Mouse (Mus musculus) stomach, embryonic 16.5 days (tissue): Measurements from ENCODE around the gene Fam186b. TPM values are rescaled to one million over a fixed set of nuclear protein-coding genes. Genes with fewer than 3 reads are reported as not detected.
A peak's percentile ranks its signal among the peaks of the same experiment; 100 is the strongest.
"Not testable (repeated sequence)": the region's sequence is repeated elsewhere in the genome, so short reads cannot be mapped to it uniquely, and the experiment has no call there.

ENCODE experiments used
- ATAC-seq: fragments of 200-750 bp; cut with Nextera tagmentation; 2 replicates; pipeline ENCODE4 v1.8.0; 2017; ENCODE audit warnings: moderate number of reproducible peaks, moderate TSS enrichment; ENCODE audit not compliant: insufficient read depth, low FRiP score
- H3K27ac ChIP-seq: fragments of 300-500 bp; sonication (generic); 2 replicates; pipeline ENCODE4 v1.5.1; 2014; ENCODE audit warnings: low read length
- H3K27me3 ChIP-seq: fragments of 300-500 bp; sonication (generic); 2 replicates; pipeline ENCODE4 v1.6.1; 2014; ENCODE audit warnings: low read length, control low read depth, mixed read lengths; ENCODE audit not compliant: control insufficient read depth, insufficient read depth
- H3K36me3 ChIP-seq: fragments of 300-500 bp; sonication (generic); 2 replicates; pipeline ENCODE4 v1.6.1; 2014; ENCODE audit warnings: low read length; ENCODE audit not compliant: control insufficient read depth, insufficient read depth
- H3K4me1 ChIP-seq: fragments of 300-500 bp; sonication (generic); 2 replicates; pipeline ENCODE4 v1.6.1; 2014; ENCODE audit warnings: low read length, control low read depth, mixed read lengths; ENCODE audit not compliant: control insufficient read depth, insufficient read depth
- H3K4me2 ChIP-seq: fragments of 300-500 bp; sonication (generic); 2 replicates; pipeline ENCODE4 v1.6.1; 2014; ENCODE audit warnings: low read depth, low read length, mixed read lengths
- H3K4me3 ChIP-seq: fragments of 300-500 bp; sonication (generic); replicated peaks from 2 replicates; pipeline ENCODE4 v1.5.1; 2014; ENCODE audit warnings: mild to moderate bottlenecking, low read length
- H3K9ac ChIP-seq: fragments of 300-500 bp; sonication (generic); 2 replicates; pipeline ENCODE4 v1.6.1; 2014; ENCODE audit warnings: low read length
- H3K9me3 ChIP-seq: fragments of 300-500 bp; sonication (generic); replicated peaks from 2 replicates; pipeline ENCODE4 v1.6.1; 2016; ENCODE audit warnings: low read length, control low read depth; ENCODE audit not compliant: control insufficient read depth
- WGBS: fragments of 180-500 bp; shearing (Covaris S2); extraction: QIAGEN DNeasy Blood & Tissue Kit; methylation state at CpG from one replicate; pipeline ENCODE4 v1.1.7; 2014; 5-methylcytosine and 5-hydroxymethylcytosine counted together
- polyA plus RNA-seq: library from polyadenylated mRNA; unstranded; fragments of >200 nt; fragmentation: Nextera tagmentation; extraction: Ambion mirVana; gene quantifications from 2 replicates; pipeline ENCODE4 v1.2.1, GENCODE M21; 2015

The Fam186b gene
- polyA plus RNA-seq, 1 experiment from 2014 or later = 0.06 TPM

GRCm38 (mm10) chr15:99259167-99259729 lies 36.4 kb downstream of the Fam186b start:
- peak overlapping the region; percentile 39; the same call in 1 of the 2 replicates for H3K9ac ChIP-seq
- peak overlapping the region; percentile 22; the same call in 1 of the 2 replicates for H3K4me3 ChIP-seq
- H3K27me3 ChIP-seq = no peaks in the 10 kb centered on the region
- H3K4me1 ChIP-seq = peaks cover 7% of the 10 kb centered on the region
- H3K27ac ChIP-seq = peak overlapping the region; percentile 66
- WGBS = 57% methylated on average over 8 of the region's 8 CpGs
- no peaks in the 10 kb centered on the region for H3K9me3 ChIP-seq
- no peaks in the 10 kb centered on the region for H3K36me3 ChIP-seq
- ATAC-seq = peak; percentile 77
- H3K4me2 ChIP-seq = peak overlapping the region; percentile 53

- ATAC-seq = no peak
- Histone ChIP-seq H3K4me1 (peaks cover 17% of the 10 kb centered on the region), H3K9me3 (no peaks in the 10 kb centered on the region), H3K36me3 (no peaks in the 10 kb centered on the region), H3K27ac (no peak overlapping the region), H3K9ac (no peak overlapping the region), H3K27me3 (no peaks in the 10 kb centered on the region), H3K4me3 (no peak overlapping the region), H3K4me2 (no peak overlapping the region)
- 80% methylated on average over 6 of the region's 6 CpGs for WGBS
Measured at GRCm38 (mm10) chr15:99255241-99255749, 40.4 kb downstream of the Fam186b start.

GRCm38 (mm10) chr15:99254477-99255005 lies 41.1 kb downstream of the Fam186b start:
- ATAC-seq = no peak
- H3K27me3 ChIP-seq = no peaks in the 10 kb centered on the region
- H3K4me2 ChIP-seq = no peak overlapping the region
- no peak overlapping the region for H3K27ac ChIP-seq
- H3K4me1 ChIP-seq = peaks cover 16% of the 10 kb centered on the region
- 80% methylated on average over 2 of the region's 2 CpGs for WGBS
- H3K9ac ChIP-seq = no peak overlapping the region
- no peak overlapping the region for H3K4me3 ChIP-seq
- H3K9me3 ChIP-seq = no peaks in the 10 kb centered on the region
- no peaks in the 10 kb centered on the region for H3K36me3 ChIP-seq

GRCm38 (mm10) chr15:99253772-99254171 lies 41.9 kb downstream of the Fam186b start:
- 88% methylated on average over 6 of the region's 6 CpGs for WGBS
- H3K27ac ChIP-seq = no peak overlapping the region

GRCm38 (mm10) chr15:99253175-99253479 lies 42.6 kb downstream of the Fam186b start:
- Histone ChIP-seq H3K27ac (peak overlapping the region; percentile 99), H3K4me2 (peak overlapping the region; percentile 87), H3K4me3 (peak overlapping the region; percentile 65; the same call in 1 of the 2 replicates), H3K4me1 (peaks cover 12% of the 10 kb centered on the region)
- ATAC-seq, H3K9ac ChIP-seq, H3K36me3 ChIP-seq, H3K27me3 ChIP-seq, H3K9me3 ChIP-seq: not testable (repeated sequence)
- 49% methylated on average over 2 of the region's 2 CpGs for WGBS

More at GRCm38 (mm10) chr15:99253772-99254171, 41.9 kb downstream of the Fam186b start:
- no peak overlapping the region for H3K9ac ChIP-seq
- H3K4me2 ChIP-seq = no peak overlapping the region
- H3K4me3 ChIP-seq = no peak overlapping the region
- no peak for ATAC-seq
- H3K36me3 ChIP-seq = no peaks in the 10 kb centered on the region
- H3K9me3 ChIP-seq = no peaks in the 10 kb centered on the region
- no peaks in the 10 kb centered on the region for H3K27me3 ChIP-seq
- peaks cover 12% of the 10 kb centered on the region for H3K4me1 ChIP-seq

- Histone ChIP-seq H3K4me1 (peaks cover 12% of the 10 kb centered on the region), H3K4me2 (peak overlapping the region; percentile 87), H3K27me3 (no peaks in the 10 kb centered on the region), H3K9me3 (no peaks in the 10 kb centered on the region), H3K9ac (peak overlapping the region; percentile 80), H3K4me3 (peak overlapping the region; percentile 65), H3K36me3 (peaks cover 6% of the 10 kb centered on the region; the same call in 1 of the 2 replicates), H3K27ac (peak overlapping the region; percentile 99)
- peak; percentile 65 for ATAC-seq
- WGBS = 3% methylated on average over 22 of the region's 22 CpGs
Measured at GRCm38 (mm10) chr15:99252381-99253174, 43.1 kb downstream of the Fam186b start.

- Histone ChIP-seq H3K27ac (peak within 1 kb of the TSS; percentile 99), H3K4me1 (peaks cover 12% of the 10 kb centered on the region), H3K36me3 (peaks cover 6% of the 10 kb centered on the region; the same call in 1 of the 2 replicates), H3K27me3 (no peaks in the 10 kb centered on the region), H3K4me2 (peak within 1 kb of the TSS; percentile 87), H3K9ac (peak within 1 kb of the TSS; percentile 80), H3K9me3 (no peaks in the 10 kb centered on the region), H3K4me3 (peak within 1 kb of the TSS; percentile 65)
- under 1% methylated on average over 52 of the region's 52 CpGs for WGBS
- ATAC-seq = peak; percentile 96
Measured at GRCm38 (mm10) chr15:99251626-99252380, 43.9 kb downstream of the Fam186b start, which contains the start of gene Mcrs1. Gene Mcrs1 (minus strand): TSS chr15:99251961.

GRCm38 (mm10) chr15:99251111-99251510 lies 44.6 kb downstream of the Fam186b start:
- not testable (repeated sequence) for H3K9me3 ChIP-seq, H3K36me3 ChIP-seq, H3K27me3 ChIP-seq, H3K27ac ChIP-seq
- H3K4me2 ChIP-seq = peak overlapping the region; percentile 65
- peak overlapping the region; percentile 80 for H3K9ac ChIP-seq
- ATAC-seq = peak; percentile 5; the same call in 1 of the 2 replicates
- H3K4me3 ChIP-seq = peak overlapping the region; percentile 65
- H3K4me1 ChIP-seq = peaks cover 12% of the 10 kb centered on the region
- WGBS = under 1% methylated on average over 14 of the region's 15 CpGs
